In the genomic region with DNA sequence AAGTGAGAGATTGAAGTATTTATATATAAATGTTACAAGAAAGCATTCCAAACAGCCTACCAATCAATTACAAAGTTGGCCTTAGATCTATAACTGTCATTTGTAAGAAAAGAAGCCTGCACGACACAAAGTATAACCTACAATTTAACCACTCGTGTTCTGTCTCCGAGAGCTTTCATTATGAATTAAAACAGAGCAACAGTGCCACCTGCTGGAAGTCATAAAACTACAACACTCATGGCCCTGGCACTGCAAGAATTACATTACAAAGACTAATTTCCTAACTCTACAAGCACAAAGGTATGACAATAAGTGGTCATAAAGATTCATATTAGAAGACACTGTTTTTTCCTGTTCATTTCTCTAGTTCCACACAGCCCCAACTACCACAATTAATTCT, we compare ENCODE assay signal across 8 mouse cellular contexts. TPM values are rescaled to one million over a fixed set of nuclear protein-coding genes. Genes with fewer than 3 reads are reported as not detected.
DNase-seq lines count a peak whose midpoint lies in the region; ATAC-seq lines count a peak whose summit lies in the region.

No protein-coding gene starts in this region.

- no peak for ATAC-seq in intestine, embryonic 14.5 days (replicated peaks; ENCODE audit: low FRiP score, low TSS enrichment, low read depth)
- no peak; the same call in 1 of the 2 replicates for ATAC-seq in intestine, embryonic 15.5 days
- ATAC-seq in granulocyte monocyte progenitor cell, adult 5-6 weeks (replicated peaks; ENCODE audit: poor library complexity, severe bottlenecking) = peak; percentile 70
- ATAC-seq in midbrain, embryonic 14.5 days (ENCODE audit: low FRiP score, low TSS enrichment) = no peak

- no peaks in the 10 kb centered on the region for H3K9me3 ChIP-seq in intestine, embryonic 14.5 days (ENCODE audit: control insufficient read depth, low read length)
- H3K9me3 ChIP-seq in intestine, embryonic 15.5 days = no peaks in the 10 kb centered on the region
- no peaks in the 10 kb centered on the region for H3K9me3 ChIP-seq in midbrain, embryonic 14.5 days (ENCODE audit: control insufficient read depth, low read length)

- WGBS in intestine, embryonic 14.5 days = 7% methylated on average over 3 of the region's 3 CpGs
- 7% methylated on average over 3 of the region's 3 CpGs for WGBS in intestine, embryonic 15.5 days
- 10% methylated on average over 3 of the region's 3 CpGs for WGBS in midbrain, embryonic 14.5 days

- H3K9ac ChIP-seq in intestine, embryonic 14.5 days (ENCODE audit: low read length) = no peak overlapping the region
- no peak overlapping the region for H3K9ac ChIP-seq in intestine, embryonic 15.5 days
- H3K9ac ChIP-seq in midbrain, embryonic 14.5 days (replicated peaks; ENCODE audit: low read length) = no peak overlapping the region

- DNase-seq in intestine, embryonic 14.5 days (ENCODE audit: low spot score) = peak; percentile 70
- peak; percentile 32 for DNase-seq in MEL-GATA-1-ER (ENCODE audit: extremely low read depth, low read depth)
- peak; percentile 24 for DNase-seq in cerebellum, adult 9-11 months
- peak; percentile 44 to 82 for DNase-seq in layer of hippocampus, adult 18-20 months (ENCODE audit: low spot score in 2 of 2)
- peak; percentile 91 for DNase-seq in midbrain, embryonic 14.5 days
- DNase-seq in yolk sac, embryonic 10.5 days (ENCODE audit: low spot score) = peak; percentile 26

- no peak overlapping the region for H3K4me2 ChIP-seq in intestine, embryonic 14.5 days (ENCODE audit: low read length)
- H3K4me2 ChIP-seq in intestine, embryonic 15.5 days (replicated peaks) = no peak overlapping the region
- no peak overlapping the region for H3K4me2 ChIP-seq in midbrain, embryonic 14.5 days (ENCODE audit: low read length)

- H3K27me3 ChIP-seq in intestine, embryonic 14.5 days (replicated peaks; ENCODE audit: control insufficient read depth, insufficient read depth, low read length) = no peaks in the 10 kb centered on the region
- H3K27me3 ChIP-seq in intestine, embryonic 15.5 days (replicated peaks) = no peaks in the 10 kb centered on the region
- no peaks in the 10 kb centered on the region for H3K27me3 ChIP-seq in midbrain, embryonic 14.5 days (ENCODE audit: control insufficient read depth, insufficient read depth, low read length)

- peaks cover 62% of the 10 kb centered on the region for H3K36me3 ChIP-seq in intestine, embryonic 14.5 days (ENCODE audit: control insufficient read depth, insufficient read depth, low read length)
- H3K36me3 ChIP-seq in intestine, embryonic 15.5 days = peaks cover 10% of the 10 kb centered on the region
- peaks cover 47% of the 10 kb centered on the region for H3K36me3 ChIP-seq in midbrain, embryonic 14.5 days (ENCODE audit: control insufficient read depth, insufficient read depth, low read length)

- no peak overlapping the region for H3K27ac ChIP-seq in intestine, embryonic 14.5 days (ENCODE audit: low read depth)
- no peak overlapping the region for H3K27ac ChIP-seq in intestine, embryonic 15.5 days
- no peak overlapping the region for H3K27ac ChIP-seq in midbrain, embryonic 14.5 days (replicated peaks; ENCODE audit: low read depth, low read length)

- H3K4me3 ChIP-seq in intestine, embryonic 14.5 days (ENCODE audit: low read depth, low read length) = no peak overlapping the region
- H3K4me3 ChIP-seq in intestine, embryonic 15.5 days (replicated peaks) = no peak overlapping the region
- no peak overlapping the region for H3K4me3 ChIP-seq in midbrain, embryonic 14.5 days (replicated peaks; ENCODE audit: low read depth, low read length)

- H3K4me1 ChIP-seq in intestine, embryonic 14.5 days (replicated peaks; ENCODE audit: control insufficient read depth, insufficient read depth, low read length) = peaks cover 6% of the 10 kb centered on the region; the same call in 1 of the 2 replicates
- H3K4me1 ChIP-seq in intestine, embryonic 15.5 days (replicated peaks) = no peaks in the 10 kb centered on the region
- no peaks in the 10 kb centered on the region for H3K4me1 ChIP-seq in midbrain, embryonic 14.5 days (ENCODE audit: control insufficient read depth, insufficient read depth, low read length)

RNA-seq across cellular contexts. Expression of a gene that starts 30.3 kb away (rescaled TPM):
- polyA plus RNA-seq in intestine, embryonic 14.5 days (2014; fragmentation: Nextera tagmentation; extraction: Ambion mirVana) = 62.6 and 68.3 TPM in 2 replicates
- 54.1 and 63.4 TPM in 2 replicates for polyA plus RNA-seq in intestine, embryonic 15.5 days (2015; fragmentation: Nextera tagmentation; extraction: Ambion mirVana)
- total RNA-seq in granulocyte monocyte progenitor cell, adult 5-6 weeks (2014; fragmentation: Nextera tagmentation) = 61.9 and 82.9 TPM in 2 replicates
- total RNA-seq in granulocyte monocyte progenitor cell, adult 5-6 weeks (2017) = 118 and 137 TPM in 2 replicates
- 10 to 100 TPM; 58.7 TPM for total RNA-seq in layer of hippocampus, adult 18-20 months (2021)
- 60.0 and 69.9 TPM in 2 replicates for polyA plus RNA-seq in midbrain, embryonic 14.5 days (2014; fragmentation: Nextera tagmentation; extraction: Ambion mirVana)

Comparison
In these comparisons a context has a peak if more than half of its experiments do, and no peak if none do; other contexts are left out.
1. DNase-seq: peak in every context shown above with its lines; median percentile 91 in midbrain, embryonic 14.5 days; 70 in intestine, embryonic 14.5 days; 63 in layer of hippocampus, adult 18-20 months; 32 in MEL-GATA-1-ER; 26 in yolk sac, embryonic 10.5 days; 24 in cerebellum, adult 9-11 months.